In the genomic region with DNA sequence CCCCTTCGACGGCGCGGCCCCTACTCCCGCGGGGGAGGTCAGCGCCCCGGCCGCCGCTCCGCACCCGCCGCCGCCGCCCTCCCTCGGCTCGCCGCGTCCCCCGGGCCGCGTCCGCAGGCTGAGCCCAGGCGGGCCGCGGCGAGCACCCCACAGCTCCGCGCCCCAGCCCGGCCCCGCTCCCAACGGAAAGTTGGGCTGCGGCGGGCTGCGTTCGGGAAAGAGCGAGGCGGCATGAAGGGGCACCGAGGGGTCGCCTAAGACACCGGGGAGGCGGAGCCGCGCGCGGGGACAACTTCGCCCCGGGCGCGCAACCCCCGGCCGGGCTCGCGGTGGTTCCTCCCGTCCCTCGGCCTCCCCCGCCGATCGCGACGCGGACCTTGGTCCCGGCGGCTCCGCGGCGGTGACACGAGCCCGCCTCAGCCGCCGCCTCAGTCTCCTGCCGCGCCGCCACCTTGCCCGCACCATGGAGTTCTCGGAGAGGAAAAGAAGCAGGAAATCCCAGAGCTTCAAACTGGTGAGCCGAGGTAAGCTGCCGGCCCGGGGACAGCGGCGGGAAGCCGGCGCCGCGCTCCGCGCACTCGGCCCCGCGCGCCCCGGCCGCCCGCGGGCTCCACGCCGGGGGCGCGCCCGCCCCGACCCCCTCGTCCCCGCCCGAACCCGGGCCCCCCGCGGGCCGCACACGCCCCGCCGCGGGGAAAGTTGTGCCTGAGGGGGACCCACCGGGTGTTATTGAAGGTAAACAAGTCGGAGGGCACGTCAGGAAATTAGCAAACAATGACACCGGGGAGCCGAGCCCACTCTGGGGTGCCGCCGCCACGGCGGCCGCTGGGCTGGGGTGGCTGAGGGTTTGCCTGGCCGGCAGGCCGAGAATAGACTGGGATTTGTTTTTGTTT, we compare ENCODE assay signal across 9 mouse cellular contexts. TPM values are rescaled to one million over a fixed set of nuclear protein-coding genes. Genes with fewer than 3 reads are reported as not detected.
DNase-seq lines count a peak whose midpoint lies in the region; ATAC-seq and TF ChIP-seq lines count a peak whose summit lies in the region.
"Had no signal": no experiment of that assay in that cellular context is flagged by ENCODE, and none has a peak within 500 bp of the region (broad histone marks: within the 10 kb centered on the region; RNA-seq: fewer than 3 reads in every experiment).

Gene Bend7, plus strand, starts transcription at position 63 of the 893 bp plus-strand sequence.

- no peak for TF ChIP-seq CTCF in E14TG2a.4 (conservative IDR thresholded peaks at IDR 0.05; ENCODE audit: low read length)
- TF ChIP-seq CTCF in small intestine, adult 2 months (IDR thresholded peaks at IDR 0.05; ENCODE audit: extremely low read depth, insufficient read length, insufficient replicate concordance, low read depth, low read length), result no peak

- H3K4me2 ChIP-seq in embryonic facial prominence, embryonic 15.5 days (replicated peaks), result peak within 1 kb of the TSS; percentile 95

- WGBS in embryonic facial prominence, embryonic 15.5 days, result 1% methylated on average over 102 of the region's 124 CpGs
- WGBS in small intestine, adult 2 months, result 1% methylated on average over 119 of the region's 124 CpGs

- peaks cover 48% of the 10 kb centered on the region for H3K27me3 ChIP-seq in E14TG2a.4 (ENCODE audit: insufficient read depth, low read length)
- peaks cover 39% of the 10 kb centered on the region for H3K27me3 ChIP-seq in embryonic facial prominence, embryonic 15.5 days
- H3K27me3 ChIP-seq in small intestine, adult 2 months (ENCODE audit: control insufficient read depth, insufficient read depth, low read length), result 0 out of 2 replicates have a peak, but pooled peaks cover 6% of the 10 kb centered on the region

- peaks cover 17% of the 10 kb centered on the region for H3K4me1 ChIP-seq in E14TG2a.4 (replicated peaks; ENCODE audit: low read depth, low read length)
- peaks cover 6% of the 10 kb centered on the region; the same call in 1 of the 2 replicates for H3K4me1 ChIP-seq in embryonic facial prominence, embryonic 15.5 days
- peaks cover 15% of the 10 kb centered on the region for H3K4me1 ChIP-seq in small intestine, adult 2 months (ENCODE audit: control insufficient read depth, insufficient read depth, insufficient read length, low read length)

- H3K27ac ChIP-seq in embryonic facial prominence, embryonic 15.5 days (replicated peaks), result peak within 1 kb of the TSS; percentile 44; the same call in 1 of the 2 replicates
- peak within 1 kb of the TSS; percentile 49 for H3K27ac ChIP-seq in small intestine, adult 2 months (ENCODE audit: insufficient read depth, low read depth, low read length)

- H3K36me3 ChIP-seq in E14TG2a.4 (ENCODE audit: insufficient read depth, low read length), result no peaks in the 10 kb centered on the region
- no peaks in the 10 kb centered on the region for H3K36me3 ChIP-seq in embryonic facial prominence, embryonic 15.5 days
- H3K36me3 ChIP-seq in small intestine, adult 2 months (ENCODE audit: control insufficient read depth, insufficient read depth, low read length), result peaks cover 6% of the 10 kb centered on the region; the same call in 1 of the 2 replicates

- intact Hi-C loops in heart, postnatal 14 days (cut with DNase I), result loop anchor here (5.0 to 10.0 kb wide), 2 partner anchors 144 to 213 kb away; no protein-coding TSS in a partner anchor

- H3K9ac ChIP-seq in embryonic facial prominence, embryonic 15.5 days, result peak within 1 kb of the TSS; percentile 48

- no peak for TF ChIP-seq POLR2A in small intestine, adult 2 months (IDR thresholded peaks at IDR 0.05; ENCODE audit: low read depth, low read length)

- peak within 1 kb of the TSS; percentile 92 for H3K4me3 ChIP-seq in E14TG2a.4 (replicated peaks; ENCODE audit: low read length)
- peak within 1 kb of the TSS; percentile 71 for H3K4me3 ChIP-seq in embryonic facial prominence, embryonic 15.5 days (replicated peaks)
- H3K4me3 ChIP-seq in small intestine, adult 2 months (ENCODE audit: low read depth, low read length), result peak within 1 kb of the TSS; percentile 62
- H3K4me3 ChIP-seq: myocyte had no signal

- ATAC-seq in embryonic facial prominence, embryonic 15.5 days (ENCODE audit: insufficient number of reproducible peaks, low FRiP score, low TSS enrichment, low read depth), result peak; percentile 83

- DNase-seq in adrenal gland, postnatal 10 days, result peak; percentile 64
- DNase-seq in heart, postnatal 14 days, result peak; percentile 49 to 55
- peak; percentile 35 to 73 for DNase-seq in kidney, postnatal 36 days
- peak; percentile 23 for DNase-seq in lung, postnatal 25 days (ENCODE audit: low spot score)
- no peak for DNase-seq in T-cell, adult 2 months (ENCODE audit: low spot score)

- no peaks in the 10 kb centered on the region for H3K9me3 ChIP-seq in E14TG2a.4 (ENCODE audit: low read length)
- H3K9me3 ChIP-seq in embryonic facial prominence, embryonic 15.5 days (replicated peaks), result no peaks in the 10 kb centered on the region

RNA-seq across cellular contexts. Expression of gene Bend7, which starts in this region (rescaled TPM):
- total RNA-seq in adrenal gland, postnatal 10 days (2021), result 10 to 100 TPM; 14.5 to 17.6 TPM
- 3.0 and 3.1 TPM in 2 replicates for polyA plus RNA-seq in embryonic facial prominence, embryonic 15.5 days (2015; fragmentation: Nextera tagmentation; extraction: Ambion mirVana)
- 1 to 10 TPM; 5.8 to 6.8 TPM for total RNA-seq in heart, postnatal 14 days (2021)
- polyA plus RNA-seq in small intestine, adult 2 months (2012; rRNA removed), result 2.5 and 17.3 TPM in 2 replicates
- polyA plus RNA-seq: myocyte had no signal
